20 mouse cellular contexts compared by ENCODE assay signal in genomic region chr19:55588948-55589896, GRCm38 (mm10).
DNase-seq lines count a peak whose midpoint lies in the region; ATAC-seq and TF ChIP-seq lines count a peak whose summit lies in the region.
"Had no signal": no experiment of that assay in that cellular context is flagged by ENCODE, and none has a peak within 500 bp of the region (broad histone marks: within the 10 kb centered on the region; RNA-seq: fewer than 3 reads in every experiment).

No protein-coding gene starts in this region.

- no peak overlapping the region for H3K9ac ChIP-seq in intestine, embryonic 14.5 days (ENCODE audit: low read length)
- H3K9ac ChIP-seq in intestine, postnatal 0 days (ENCODE audit: low read depth, low read length) = no peak overlapping the region
- H3K9ac ChIP-seq: embryonic facial prominence, embryonic 15.5 days; liver, postnatal 0 days; neural tube, embryonic 15.5 days had no signal

- no peak overlapping the region for H3K27ac ChIP-seq in intestine, embryonic 14.5 days (ENCODE audit: low read depth)
- no peak overlapping the region for H3K27ac ChIP-seq in intestine, postnatal 0 days (ENCODE audit: low read depth, low read length)
- H3K27ac ChIP-seq: embryonic facial prominence, embryonic 15.5 days; heart, adult 2 months; neural tube, embryonic 15.5 days had no signal

- peaks cover 22% of the 10 kb centered on the region for H3K4me1 ChIP-seq in intestine, embryonic 14.5 days (replicated peaks; ENCODE audit: control insufficient read depth, insufficient read depth, low read length)
- H3K4me1 ChIP-seq in intestine, postnatal 0 days (replicated peaks; ENCODE audit: control insufficient read depth, insufficient read depth, low read length) = peaks cover 5% of the 10 kb centered on the region; the same call in 1 of the 2 replicates

- H3K4me2 ChIP-seq in intestine, embryonic 14.5 days (ENCODE audit: low read length) = no peak overlapping the region
- no peak overlapping the region for H3K4me2 ChIP-seq in intestine, postnatal 0 days (replicated peaks; ENCODE audit: low read depth)
- H3K4me2 ChIP-seq: embryonic facial prominence, embryonic 15.5 days; neural tube, embryonic 15.5 days had no signal

- TF ChIP-seq CTCF in intestine, postnatal 0 days (IDR thresholded peaks at IDR 0.05; ENCODE audit: low read depth) = no peak

- no peaks in the 10 kb centered on the region for H3K9me3 ChIP-seq in intestine, embryonic 14.5 days (ENCODE audit: control insufficient read depth, low read length)
- no peaks in the 10 kb centered on the region for H3K9me3 ChIP-seq in intestine, postnatal 0 days (ENCODE audit: control insufficient read depth)
- H3K9me3 ChIP-seq: embryonic facial prominence, embryonic 15.5 days; neural tube, embryonic 15.5 days had no signal

- H3K36me3 ChIP-seq in intestine, embryonic 14.5 days (ENCODE audit: control insufficient read depth, insufficient read depth, low read length) = no peaks in the 10 kb centered on the region
- no peaks in the 10 kb centered on the region for H3K36me3 ChIP-seq in intestine, postnatal 0 days (ENCODE audit: control insufficient read depth, insufficient read depth)
- H3K36me3 ChIP-seq: embryonic facial prominence, embryonic 15.5 days; neural tube, embryonic 15.5 days had no signal

- peak; percentile 17 for DNase-seq in embryo, embryonic 10 days (ENCODE audit: low spot score)
- DNase-seq in embryo, embryonic 9.5 days (ENCODE audit: extremely low spot score) = no peak
- DNase-seq in intestine, embryonic 14.5 days (ENCODE audit: low spot score) = peak; percentile 47
- peak; percentile 54 for DNase-seq in WW6 (ENCODE audit: low read depth, low spot score)
- DNase-seq in retina, embryonic 14.5 days (ENCODE audit: low spot score) = peak; percentile 46
- DNase-seq in left cerebral cortex, postnatal 36 days (ENCODE audit: low spot score in 2 of 2) = no peak
- DNase-seq in heart, postnatal 25 days (ENCODE audit: low spot score) = no peak
- DNase-seq: adrenal gland, adult 2 months; gastrocnemius, postnatal 10 days; heart, adult 2 months; kidney, adult 8-10 months; kidney, postnatal 4 days; liver; liver, postnatal 0 days; lung, postnatal 14 days had no signal

- no peak for ATAC-seq in intestine, embryonic 14.5 days (replicated peaks; ENCODE audit: low FRiP score, low TSS enrichment, low read depth)
- no peak for ATAC-seq in intestine, postnatal 0 days
- ATAC-seq: liver, postnatal 0 days had no signal

- WGBS in intestine, embryonic 14.5 days = 47% methylated on average over 16 of the region's 16 CpGs
- WGBS in intestine, postnatal 0 days = 67% methylated on average over 16 of the region's 16 CpGs

- no peaks in the 10 kb centered on the region for H3K27me3 ChIP-seq in intestine, embryonic 14.5 days (replicated peaks; ENCODE audit: control insufficient read depth, insufficient read depth, low read length)
- H3K27me3 ChIP-seq in intestine, postnatal 0 days (replicated peaks; ENCODE audit: control insufficient read depth, insufficient read depth, low read length) = no peaks in the 10 kb centered on the region
- H3K27me3 ChIP-seq: CH12.LX; embryonic facial prominence, embryonic 15.5 days had no signal

- intact Hi-C loops in left cerebral cortex, postnatal 36 days (cut with DNase I) = no loop called here
- intact Hi-C loops in heart, postnatal 25 days (cut with DNase I) = no loop called here

- no peak overlapping the region for H3K4me3 ChIP-seq in intestine, embryonic 14.5 days (ENCODE audit: low read depth, low read length)
- H3K4me3 ChIP-seq in intestine, postnatal 0 days (ENCODE audit: low read depth, low read length) = no peak overlapping the region
- H3K4me3 ChIP-seq: embryonic facial prominence, embryonic 15.5 days; heart, adult 2 months; myocyte; neural tube, embryonic 15.5 days had no signal

Comparison
In these comparisons a context has a peak if more than half of its experiments do, and no peak if none do; other contexts are left out.
1. DNase-seq: peak in embryo, embryonic 10 days (single experiment), intestine, embryonic 14.5 days (single experiment), WW6 (single experiment) and retina, embryonic 14.5 days (single experiment); none in embryo, embryonic 9.5 days (single experiment), left cerebral cortex, postnatal 36 days (0 of 2) and heart, postnatal 25 days (single experiment).